Mouse (Mus musculus) midbrain, embryonic 16.5 days (tissue): Measurements from ENCODE around the gene Xrra1. TPM values are rescaled to one million over a fixed set of nuclear protein-coding genes. Genes with fewer than 3 reads are reported as not detected.
"Not testable (repeated sequence)": the region's sequence is repeated elsewhere in the genome, so short reads cannot be mapped to it uniquely, and the experiment has no call there.

Source experiments
- ATAC-seq: fragments of 200-750 bp; cut with Nextera tagmentation; 2 replicates; pipeline ENCODE4 v1.8.0; 2017; ENCODE audit warnings: moderate TSS enrichment
- H3K27ac ChIP-seq: fragments of 300-500 bp; sonication (generic); 2 replicates; pipeline ENCODE4 v1.5.1; 2014; ENCODE audit warnings: mild to moderate bottlenecking, low read length, mixed read lengths
- H3K27me3 ChIP-seq: fragments of 300-500 bp; sonication (generic); 2 replicates; pipeline ENCODE4 v1.6.1; 2014; ENCODE audit warnings: low read depth, low read length, mixed read lengths; ENCODE audit not compliant: control insufficient read depth, insufficient read depth
- H3K36me3 ChIP-seq: fragments of 300-500 bp; sonication (generic); 2 replicates; pipeline ENCODE4 v1.6.1; 2014; ENCODE audit warnings: mild to moderate bottlenecking, low read length, moderate library complexity, mixed read lengths; ENCODE audit not compliant: control insufficient read depth, insufficient read depth
- H3K4me1 ChIP-seq: fragments of 300-500 bp; sonication (generic); 2 replicates; pipeline ENCODE4 v1.6.1; 2014; ENCODE audit warnings: mild to moderate bottlenecking, low read length, mixed read lengths; ENCODE audit not compliant: control insufficient read depth, insufficient read depth
- H3K4me2 ChIP-seq: fragments of 300-500 bp; sonication (generic); 2 replicates; pipeline ENCODE4 v1.6.1; 2014; ENCODE audit warnings: mild to moderate bottlenecking, low read length, mixed read lengths
- H3K4me3 ChIP-seq: fragments of 300-500 bp; sonication (generic); 2 replicates; pipeline ENCODE4 v1.5.1; 2014; ENCODE audit warnings: low read depth, mild to moderate bottlenecking, low read length, moderate library complexity, mixed read lengths
- H3K9ac ChIP-seq: fragments of 300-500 bp; sonication (generic); 2 replicates; pipeline ENCODE4 v1.6.1; 2014; ENCODE audit warnings: low read depth, low read length, mixed read lengths
- H3K9me3 ChIP-seq: fragments of 300-500 bp; sonication (generic); replicated peaks from 2 replicates; pipeline ENCODE4 v1.6.1; 2014; ENCODE audit warnings: mild to moderate bottlenecking, low read length, mixed read lengths; ENCODE audit not compliant: control insufficient read depth, poor library complexity, severe bottlenecking
- WGBS: fragments of 180-500 bp; shearing (Covaris S2); extraction: QIAGEN DNeasy Blood & Tissue Kit; methylation state at CpG from one replicate; pipeline ENCODE4 v1.1.7; 2014; 5-methylcytosine and 5-hydroxymethylcytosine counted together
- polyA plus RNA-seq: library from polyadenylated mRNA; unstranded; fragments of >200 nt; fragmentation: Nextera tagmentation; extraction: Ambion mirVana; gene quantifications from 2 replicates; pipeline ENCODE4 v1.2.1, GENCODE M21; 2015

Gene Xrra1
- 1.1 and 1.3 TPM in 2 replicates for polyA plus RNA-seq

DNA sequence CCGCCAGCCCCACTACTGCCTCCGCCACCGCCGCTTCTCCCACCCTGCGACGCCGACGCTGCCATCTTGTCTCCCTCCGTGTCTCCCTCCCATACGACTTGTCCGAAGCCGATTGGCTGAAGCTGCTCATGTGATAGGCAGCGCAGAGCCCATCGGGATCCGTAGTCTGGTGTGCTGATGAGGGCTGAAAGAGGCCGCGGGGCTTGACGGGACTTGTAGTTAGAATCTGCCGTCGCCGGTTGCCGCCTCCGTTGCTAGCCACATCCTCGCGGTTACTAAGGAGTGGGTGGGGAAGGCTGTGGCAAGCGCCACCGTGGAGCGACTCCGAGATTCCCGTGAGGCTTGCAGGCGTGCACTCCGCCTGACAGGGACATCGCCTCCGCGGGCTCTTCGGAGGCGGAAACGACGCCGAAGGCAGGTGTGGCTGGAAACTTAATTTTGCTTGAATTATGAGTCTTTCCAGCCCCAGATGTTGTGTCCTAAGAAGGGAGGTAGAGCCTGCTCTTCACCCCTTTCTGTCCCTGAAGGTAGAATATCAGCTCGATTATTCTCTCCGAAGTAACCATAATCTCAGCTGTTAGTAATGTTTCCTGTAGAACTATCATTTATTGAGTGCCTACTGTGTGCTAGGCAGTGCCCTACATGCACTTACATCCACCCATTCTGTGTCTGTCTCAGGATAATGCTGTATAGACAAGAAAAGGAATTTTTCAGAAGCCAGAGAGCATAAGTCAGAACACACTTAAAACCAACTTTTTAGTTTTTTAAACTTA is at the start of gene Xrra1:
Gene Xrra1 (plus strand): TSS at position 304 of the 773 bp plus-strand sequence.
- H3K9ac ChIP-seq, result peak within 1 kb of the TSS; percentile 85
- 0% methylated on average over 42 of the region's 42 CpGs for WGBS

DNA sequence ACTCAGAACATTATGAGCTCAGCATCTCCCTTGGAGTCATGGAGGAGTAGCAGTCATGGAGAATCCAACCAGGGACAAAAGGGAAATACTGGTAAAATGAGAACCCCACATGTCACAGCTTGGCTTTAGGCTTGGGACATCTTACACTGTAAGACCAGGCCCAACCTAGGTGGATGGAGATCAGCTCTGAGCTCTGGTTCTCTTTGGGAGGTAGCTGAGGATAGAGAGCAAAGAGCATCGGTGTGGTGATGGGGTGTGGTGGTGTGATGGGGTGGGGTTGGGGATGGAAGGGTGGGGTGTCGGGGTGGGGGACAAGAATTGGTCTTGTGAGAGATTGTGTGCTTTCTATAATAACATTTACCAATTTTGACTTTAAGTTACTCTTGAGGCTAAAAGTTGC is 48.1 kb upstream of the Xrra1 start:
- Histone ChIP-seq H3K27me3 (no peaks in the 10 kb centered on the region), H3K4me3 (no peak overlapping the region), H3K9me3 (no peaks in the 10 kb centered on the region), H3K4me1 (no peaks in the 10 kb centered on the region), H3K36me3 (no peaks in the 10 kb centered on the region), H3K4me2 (no peak overlapping the region), H3K9ac (no peak overlapping the region), H3K27ac (no peak overlapping the region)
- 96% methylated on average over 2 of the region's 2 CpGs for WGBS
- no peak for ATAC-seq

More for the DNA sequence above, at the start of gene Xrra1:
- Histone ChIP-seq H3K4me2 (peak within 1 kb of the TSS; percentile 89), H3K4me1 (peaks cover 20% of the 10 kb centered on the region), H3K27me3 (no peaks in the 10 kb centered on the region), H3K4me3 (peak within 1 kb of the TSS; percentile 67), H3K9me3 (no peaks in the 10 kb centered on the region), H3K36me3 (no peaks in the 10 kb centered on the region), H3K27ac (peak within 1 kb of the TSS; percentile 79)
- ATAC-seq, result peak; percentile 98

DNA sequence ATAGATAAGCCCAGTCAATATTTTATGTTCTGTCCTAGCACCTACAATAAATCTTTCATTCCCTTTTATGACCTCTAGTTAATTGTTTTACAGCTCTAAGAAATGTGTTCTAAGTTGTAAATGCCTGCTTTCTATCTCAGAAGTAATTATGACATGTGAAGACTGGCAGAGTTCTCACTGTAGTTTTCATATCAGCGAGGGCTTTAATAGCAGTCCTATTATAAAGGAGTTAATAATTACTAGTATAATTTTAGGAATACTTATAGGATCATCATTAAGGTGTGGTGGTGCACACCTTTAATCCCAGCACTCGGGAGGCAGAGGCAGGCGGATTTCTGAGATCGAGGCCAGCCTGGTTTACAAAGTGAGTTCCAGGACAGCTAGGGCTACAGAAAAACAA is 47.3 kb upstream of the Xrra1 start:
- Histone ChIP-seq H3K27me3 (no peaks in the 10 kb centered on the region), H3K4me3 (no peak overlapping the region), H3K27ac (no peak overlapping the region), H3K9ac (no peak overlapping the region), H3K36me3 (no peaks in the 10 kb centered on the region), H3K9me3 (no peaks in the 10 kb centered on the region), H3K4me2 (no peak overlapping the region), H3K4me1 (no peaks in the 10 kb centered on the region)
- WGBS, result 92% methylated on average over 4 of the region's 4 CpGs
- no peak for ATAC-seq

DNA sequence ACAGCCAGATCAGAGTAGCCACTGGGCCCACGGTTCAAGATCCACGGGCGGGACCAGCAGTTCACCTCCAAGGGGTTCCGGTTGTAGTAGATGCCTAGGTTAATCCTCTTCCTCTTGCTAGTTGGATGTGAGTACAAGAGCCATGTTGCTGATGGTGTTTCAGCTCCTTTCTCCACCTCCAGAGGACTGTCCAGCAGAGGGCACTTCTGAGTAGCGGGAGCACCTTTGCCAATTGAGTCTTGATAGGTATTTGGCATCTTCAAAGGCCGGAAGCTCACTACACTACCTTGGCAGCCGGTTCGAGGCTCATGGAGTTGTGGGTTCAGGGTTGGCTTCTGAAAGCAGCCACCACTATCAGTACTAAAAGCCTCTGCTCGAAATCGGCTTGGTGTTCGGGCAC is 45.5 kb upstream of the Xrra1 start:
- 90% methylated on average over 11 of the region's 11 CpGs for WGBS
- no peak overlapping the region for H3K9ac ChIP-seq
- no peak overlapping the region for H3K4me3 ChIP-seq
- ATAC-seq, result no peak
- no peaks in the 10 kb centered on the region for H3K36me3 ChIP-seq
- H3K27ac ChIP-seq, result no peak overlapping the region
- H3K4me1 ChIP-seq, result no peaks in the 10 kb centered on the region
- no peak overlapping the region for H3K4me2 ChIP-seq
- H3K27me3 ChIP-seq, result no peaks in the 10 kb centered on the region
- H3K9me3 ChIP-seq, result no peaks in the 10 kb centered on the region

DNA sequence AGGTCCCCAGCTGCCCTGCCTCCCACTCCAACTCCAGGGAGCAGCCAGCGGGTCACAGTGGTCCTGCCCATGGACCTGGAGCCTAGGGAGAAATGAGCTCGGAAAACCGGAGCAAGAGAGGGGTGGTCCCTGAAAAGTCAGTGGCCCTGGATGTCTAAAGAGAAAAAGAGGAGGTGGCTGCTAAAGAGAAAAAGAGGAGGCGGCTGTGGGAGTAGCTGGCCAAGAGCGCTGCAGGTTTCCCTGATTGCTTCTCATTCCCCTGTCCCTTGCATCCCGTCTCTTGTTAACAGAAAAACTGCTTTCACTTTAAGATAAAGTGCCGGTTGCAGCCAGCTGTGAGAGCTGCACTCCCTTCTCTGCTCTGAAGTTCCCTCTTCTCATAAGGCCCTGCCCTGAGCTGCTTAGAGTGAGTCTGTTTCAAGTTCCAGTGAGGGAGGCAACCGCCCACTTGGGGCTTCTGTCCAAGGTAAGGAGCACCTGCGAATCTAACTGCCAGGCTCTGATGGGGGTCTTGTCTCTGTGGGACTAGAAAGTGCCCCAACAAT is 40.7 kb upstream of the Xrra1 start:
- not testable (repeated sequence) for H3K4me1 ChIP-seq, ATAC-seq, H3K4me2 ChIP-seq, H3K27me3 ChIP-seq, H3K4me3 ChIP-seq, H3K9ac ChIP-seq, H3K27ac ChIP-seq, H3K36me3 ChIP-seq, H3K9me3 ChIP-seq
- WGBS, result 26% methylated on average over 9 of the region's 9 CpGs

DNA sequence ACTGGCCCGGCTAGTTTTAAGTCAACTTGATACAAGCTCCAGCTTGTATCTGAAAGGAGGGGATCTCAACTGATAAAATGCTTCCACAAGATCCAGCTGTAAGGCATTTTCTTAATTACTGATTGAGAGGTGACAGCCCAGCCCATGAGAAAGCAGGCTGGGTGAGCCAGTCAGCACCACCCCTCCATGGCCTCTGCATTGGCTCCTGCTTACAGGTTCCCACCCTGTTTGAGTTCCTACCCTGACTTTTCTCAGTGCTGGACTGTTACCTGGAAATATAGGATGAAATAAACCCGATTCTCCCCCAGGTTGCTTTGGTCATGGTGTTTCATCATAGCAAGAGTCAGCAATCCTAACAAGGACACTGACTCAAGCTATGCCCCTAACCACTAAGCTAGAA is 37.0 kb upstream of the Xrra1 start:
- no peak overlapping the region for H3K4me2 ChIP-seq
- H3K36me3 ChIP-seq, result no peaks in the 10 kb centered on the region
- no peaks in the 10 kb centered on the region for H3K27me3 ChIP-seq
- no peak for ATAC-seq
- 89% methylated on average over 2 of the region's 2 CpGs for WGBS
- no peak overlapping the region for H3K9ac ChIP-seq
- H3K4me3 ChIP-seq, result no peak overlapping the region
- H3K4me1 ChIP-seq, result no peaks in the 10 kb centered on the region
- no peak overlapping the region for H3K27ac ChIP-seq
- H3K9me3 ChIP-seq, result no peaks in the 10 kb centered on the region

DNA sequence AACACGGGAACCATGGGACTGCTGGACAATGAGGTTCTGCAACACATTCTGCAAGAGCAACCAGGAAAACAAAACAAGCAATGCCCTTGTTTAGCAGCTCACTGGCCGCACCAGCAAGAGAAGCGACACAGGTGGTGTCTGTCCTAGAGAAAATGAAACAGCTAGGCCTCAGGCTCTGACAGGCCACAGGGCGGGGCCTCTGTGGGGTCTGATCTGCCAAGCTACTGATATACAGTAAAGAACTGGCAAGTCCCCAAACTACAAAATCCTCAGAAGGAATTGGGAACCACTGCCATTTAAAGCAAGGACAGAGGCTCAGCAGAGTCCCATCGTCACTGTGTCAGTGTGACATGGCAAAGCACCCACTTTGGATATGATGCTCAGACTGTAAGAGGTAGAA is 36.5 kb upstream of the Xrra1 start:
- no peaks in the 10 kb centered on the region for H3K4me1 ChIP-seq
- H3K4me3 ChIP-seq, result no peak overlapping the region
- H3K4me2 ChIP-seq, result no peak overlapping the region
- no peak overlapping the region for H3K27ac ChIP-seq
- no peak overlapping the region for H3K9ac ChIP-seq
- H3K9me3 ChIP-seq, result no peaks in the 10 kb centered on the region
- H3K36me3 ChIP-seq, result no peaks in the 10 kb centered on the region
- 91% methylated on average over 5 of the region's 5 CpGs for WGBS
- H3K27me3 ChIP-seq, result no peaks in the 10 kb centered on the region
- no peak for ATAC-seq

DNA sequence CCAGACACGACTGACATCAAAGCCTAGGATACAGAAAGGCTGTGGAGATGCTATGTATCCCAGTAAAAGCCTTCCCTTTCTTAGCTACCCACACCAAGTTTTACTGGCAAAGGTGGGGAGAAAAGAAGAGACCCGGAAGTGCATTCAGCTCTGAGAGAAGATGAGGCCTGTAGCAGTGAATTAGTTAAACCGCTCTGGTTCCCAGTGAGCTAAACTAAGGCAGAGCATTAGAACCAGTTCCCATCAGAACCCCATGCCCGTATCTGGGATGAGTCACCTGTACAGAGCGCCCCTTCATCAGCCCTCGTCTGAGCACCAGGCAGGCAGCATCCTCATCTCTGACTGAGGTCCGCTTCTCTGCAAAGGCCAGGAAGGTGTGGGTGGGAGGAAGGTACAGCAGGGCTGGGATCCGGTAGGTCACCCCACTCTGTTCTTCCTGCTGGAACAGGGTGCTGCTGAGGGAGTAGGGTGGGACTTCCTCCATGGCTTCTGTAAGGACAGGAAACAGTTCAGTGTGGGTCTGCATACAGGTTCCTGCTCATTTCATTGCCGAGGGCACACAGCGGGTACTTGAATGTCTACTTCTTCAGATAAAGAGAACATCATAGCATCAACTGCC is 35.8 kb upstream of the Xrra1 start:
- Histone ChIP-seq H3K4me2 (no peak overlapping the region), H3K27me3 (no peaks in the 10 kb centered on the region), H3K4me1 (no peaks in the 10 kb centered on the region), H3K4me3 (no peak overlapping the region), H3K9me3 (no peaks in the 10 kb centered on the region), H3K36me3 (no peaks in the 10 kb centered on the region), H3K27ac (no peak overlapping the region), H3K9ac (no peak overlapping the region)
- whole genome bisulfite sequencing, result 92% methylated on average over 10 of the region's 10 CpGs
- ATAC-seq, result no peak
